Mouse (Mus musculus) urinary bladder, postnatal 25 days (tissue): ENCODE results near the gene Enpp5.

Experiments used
- DNase-seq: peaks from one replicate; pipeline ENCODE4 v3.0.0; 2022; ENCODE audit warnings: low spot score

Gene Enpp5

GRCm38 (mm10) chr17:44091512-44091911, 12.9 kb downstream of the Enpp5 start:
- no peak for DNase-seq

DNA sequence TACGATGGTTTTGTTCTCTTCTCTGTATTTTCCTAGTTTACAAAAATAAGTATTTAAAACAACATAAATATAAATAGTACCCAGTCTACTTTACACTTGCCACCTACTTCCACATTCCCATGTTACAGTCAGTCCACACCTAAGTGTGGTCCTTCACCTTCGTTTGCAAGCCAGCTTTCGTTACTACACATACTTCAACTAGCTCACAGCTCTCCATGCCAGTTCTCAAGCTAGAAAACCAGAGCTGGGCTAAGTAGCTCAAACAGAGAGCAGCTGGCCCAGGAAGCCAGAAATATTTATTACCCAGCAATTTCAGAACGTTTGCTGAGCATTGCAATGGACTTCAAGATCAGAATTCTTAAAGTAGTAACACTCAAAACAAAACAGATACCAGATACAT, 21.9 kb downstream of the Enpp5 start:
- no peak for DNase-seq

- no peak for DNase-seq
Measured at GRCm38 (mm10) chr17:44100906-44101305, 22.3 kb downstream of the Enpp5 start.

- DNase-seq, result no peak
Measured at GRCm38 (mm10) chr17:44101961-44102360, 23.3 kb downstream of the Enpp5 start.

GRCm38 (mm10) chr17:44105287-44106138, 26.9 kb downstream of the Enpp5 start, which contains the start of gene Enpp4:
TSS of gene Enpp4 (minus strand) at chr17:44105809.
- DNase-seq, result peak; percentile 79

DNA sequence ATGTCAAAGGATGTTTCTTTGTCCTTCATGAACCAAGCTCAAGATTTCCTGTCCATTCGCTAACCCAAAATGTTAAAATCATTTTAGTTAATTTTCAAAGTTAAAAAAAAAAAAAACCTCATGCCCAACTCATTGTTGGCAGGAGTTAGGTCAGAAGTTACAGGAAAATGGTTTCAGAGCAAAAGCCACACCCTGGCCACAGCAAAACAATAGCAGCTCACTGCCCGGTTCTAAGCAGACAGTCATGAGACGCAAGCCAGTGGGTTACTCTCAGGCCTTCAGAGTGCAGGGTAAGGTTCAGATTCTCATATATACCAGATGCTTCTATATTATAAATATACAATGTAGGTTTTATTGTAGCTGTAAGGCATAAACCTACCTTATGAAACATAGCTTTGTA, 29.7 kb downstream of the Enpp5 start:
- DNase-seq, result no peak

- no peak for DNase-seq
Measured at GRCm38 (mm10) chr17:44116584-44116983, 38.0 kb downstream of the Enpp5 start.

GRCm38 (mm10) chr17:44117721-44118120, 39.1 kb downstream of the Enpp5 start:
- DNase-seq, result no peak

DNA sequence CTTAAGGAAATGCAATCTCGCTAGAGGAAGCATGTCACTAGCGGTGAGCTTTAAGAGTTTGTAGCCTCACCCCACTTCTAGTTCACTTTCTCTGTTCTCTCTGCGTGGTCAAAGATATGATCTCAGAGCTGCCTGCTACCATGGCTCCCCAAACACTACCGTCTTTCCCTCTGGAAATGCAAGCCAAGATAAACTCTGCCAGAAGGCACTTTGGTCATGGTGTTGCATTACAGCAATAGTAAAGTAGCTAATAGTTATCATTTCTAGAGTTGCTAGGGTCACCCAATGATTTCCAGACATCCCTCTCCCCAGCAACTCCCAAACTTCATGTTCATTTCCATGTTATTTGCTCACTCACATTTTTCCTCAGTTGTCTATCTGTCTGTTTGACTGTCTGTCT, 39.6 kb downstream of the Enpp5 start:
- no peak for DNase-seq

DNA sequence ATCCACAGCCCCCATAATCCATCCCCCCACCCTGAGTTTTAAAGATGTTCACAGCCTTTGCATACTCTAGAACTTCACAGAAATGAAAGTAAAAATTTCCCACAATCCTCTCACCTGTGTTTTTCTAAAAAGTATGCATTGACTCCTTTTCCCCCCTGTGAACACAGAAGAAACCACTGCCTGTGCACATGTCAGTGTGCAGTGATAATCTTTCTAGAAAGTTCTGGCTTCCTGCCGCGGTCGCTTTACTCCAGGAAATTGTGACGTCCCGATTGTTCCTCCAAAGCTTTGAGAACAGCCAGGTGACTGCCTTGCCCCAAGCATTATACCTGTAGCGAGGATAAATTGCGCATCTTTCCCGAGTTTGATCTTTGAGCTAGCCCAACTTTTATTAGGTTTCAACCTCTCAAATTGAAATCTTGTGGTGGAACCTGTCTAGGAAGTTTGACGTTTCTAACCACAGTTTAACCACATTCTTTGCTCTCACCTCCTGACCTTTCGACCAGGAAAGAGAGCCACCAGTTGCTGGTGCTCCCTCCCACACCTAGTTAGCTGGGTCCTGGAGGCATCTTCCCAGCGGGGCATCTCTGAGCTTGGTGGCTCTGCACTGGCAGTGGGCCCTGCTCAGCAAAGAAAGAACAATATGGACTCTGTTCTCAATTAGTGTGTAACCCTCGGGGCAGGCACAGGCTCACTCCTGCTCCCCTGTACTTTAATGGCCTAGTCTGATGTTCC, 42.9 kb downstream of the Enpp5 start:
- no peak for DNase-seq

- DNase-seq, result no peak
Measured at GRCm38 (mm10) chr17:44129092-44129750, 50.6 kb downstream of the Enpp5 start.

DNA sequence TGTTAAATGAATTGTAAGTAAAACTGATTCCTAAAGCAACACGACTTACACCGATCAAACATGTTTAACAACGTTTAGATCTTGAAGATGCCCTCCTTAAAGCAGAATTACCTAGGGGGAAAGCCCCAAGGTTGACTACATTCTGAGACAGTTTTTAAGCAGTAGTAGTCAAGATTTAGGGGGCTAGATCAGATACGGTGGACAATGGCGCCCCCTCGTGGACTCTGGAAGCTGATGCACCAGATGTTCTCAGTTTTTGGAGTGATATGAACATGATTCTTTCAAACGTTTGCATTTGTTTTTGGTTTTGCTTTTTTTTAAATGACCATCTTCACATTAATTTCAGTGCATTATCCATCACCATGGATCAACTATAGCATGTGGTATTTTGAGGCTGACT, 51.8 kb downstream of the Enpp5 start:
- peak; percentile 76 for DNase-seq

DNA sequence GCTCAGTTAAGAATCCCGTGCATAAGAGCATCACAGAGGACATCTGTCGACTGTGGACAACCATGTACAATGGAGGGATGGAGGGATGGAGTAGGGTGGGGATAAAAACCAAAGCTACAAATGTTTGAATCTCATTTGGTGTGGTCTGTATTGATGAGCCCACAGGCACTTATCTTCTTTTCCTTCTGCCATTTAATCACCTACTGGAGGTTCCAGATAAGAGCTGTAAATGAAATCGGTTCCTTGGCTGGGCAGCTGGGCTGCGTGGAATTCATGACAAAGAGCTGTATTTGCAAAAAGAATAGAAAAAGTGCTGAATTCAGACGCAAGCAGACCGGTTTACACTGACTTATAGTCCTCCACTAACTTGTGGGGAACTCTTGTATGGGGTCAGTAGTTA, 55.5 kb downstream of the Enpp5 start:
- no peak for DNase-seq

DNA sequence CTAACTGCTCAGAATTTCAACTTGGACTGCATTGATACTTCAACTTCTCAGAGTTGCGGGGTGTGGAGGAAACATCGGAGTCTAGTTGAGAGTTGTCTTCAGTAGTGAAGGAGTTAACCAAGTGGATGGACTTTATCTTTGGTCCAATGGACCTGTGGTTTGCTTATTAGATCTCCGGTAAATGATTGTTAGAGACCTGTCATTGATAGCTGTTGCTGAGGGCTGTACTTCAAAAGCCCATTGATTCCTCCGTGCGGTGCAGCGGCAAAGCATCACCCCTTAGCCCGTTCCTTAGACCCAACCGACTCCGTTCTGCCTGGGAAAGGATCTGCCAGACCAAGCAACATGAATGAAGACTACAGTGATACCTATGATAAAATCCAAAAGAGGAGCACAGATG, 55.9 kb downstream of the Enpp5 start:
- no peak for DNase-seq

DNA sequence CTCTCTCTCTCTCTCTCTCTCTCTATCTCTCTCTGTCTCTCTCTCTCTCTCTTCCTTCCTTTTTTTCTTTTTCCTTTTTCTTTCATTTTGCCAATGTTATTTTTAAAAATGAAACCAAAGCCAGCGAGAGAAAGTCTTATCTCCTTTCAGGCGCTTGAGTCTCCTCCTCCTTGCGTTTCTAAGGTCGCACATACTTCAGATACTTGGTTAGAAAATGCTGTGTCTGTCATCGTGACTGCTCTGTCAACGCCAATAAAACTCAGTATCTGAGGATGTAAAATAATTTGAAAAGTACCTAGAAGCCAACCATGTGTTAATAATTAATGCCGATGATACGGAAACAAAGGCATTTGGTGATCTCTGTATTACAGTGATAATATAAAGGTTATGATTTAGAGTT, 57.4 kb downstream of the Enpp5 start:
- DNase-seq, result no peak
